Mouse (Mus musculus) forebrain, embryonic 16.5 days (tissue): ENCODE measurements around the gene Phactr4. TPM values are rescaled to one million over a fixed set of nuclear protein-coding genes. Genes with fewer than 3 reads are reported as not detected.

Experiments
- ATAC-seq: fragments of 200-750 bp; cut with Nextera tagmentation; 2 replicates; pipeline ENCODE4 v1.8.0; 2017; ENCODE audit warnings: mild to moderate bottlenecking, moderate library complexity
- H3K27ac ChIP-seq: fragments of 300-500 bp; sonication (generic); 2 replicates; pipeline ENCODE4 v1.5.1; 2014; ENCODE audit warnings: low read length, control low read depth
- H3K27me3 ChIP-seq: fragments of 300-500 bp; sonication (generic); replicated peaks from 2 replicates; pipeline ENCODE4 v1.6.1; 2014; ENCODE audit warnings: low read length; ENCODE audit not compliant: control insufficient read depth, insufficient read depth
- H3K36me3 ChIP-seq: fragments of 300-500 bp; sonication (generic); 2 replicates; pipeline ENCODE4 v1.6.1; 2014; ENCODE audit not compliant: control insufficient read depth, insufficient read depth
- H3K4me1 ChIP-seq: fragments of 300-500 bp; sonication (generic); replicated peaks from 2 replicates; pipeline ENCODE4 v1.6.1; 2014; ENCODE audit warnings: low read length; ENCODE audit not compliant: control insufficient read depth, insufficient read depth
- H3K4me2 ChIP-seq: fragments of 300-500 bp; sonication (generic); 2 replicates; pipeline ENCODE4 v1.6.1; 2014; ENCODE audit warnings: mild to moderate bottlenecking, low read length, control low read depth
- H3K4me3 ChIP-seq: fragments of 300-500 bp; sonication (generic); replicated peaks from 2 replicates; pipeline ENCODE4 v1.5.1; 2014; ENCODE audit warnings: mild to moderate bottlenecking, low read length, control low read depth
- H3K9ac ChIP-seq: fragments of 300-500 bp; sonication (generic); replicated peaks from 2 replicates; pipeline ENCODE4 v1.6.1; 2014; ENCODE audit warnings: low read depth, low read length, control low read depth
- H3K9me3 ChIP-seq: fragments of 300-500 bp; sonication (generic); 2 replicates; pipeline ENCODE4 v1.6.1; 2016; ENCODE audit warnings: low read length; ENCODE audit not compliant: control insufficient read depth
- WGBS: fragments of 180-500 bp; shearing (Covaris S2); extraction: QIAGEN DNeasy Blood & Tissue Kit; methylation state at CpG from one replicate; pipeline ENCODE4 v1.1.7; 2014; 5-methylcytosine and 5-hydroxymethylcytosine counted together
- polyA plus RNA-seq: library from polyadenylated mRNA; unstranded; fragments of >200 nt; fragmentation: Nextera tagmentation; extraction: Ambion mirVana; gene quantifications from 2 replicates; pipeline ENCODE4 v1.2.1, GENCODE M21; 2015

The Phactr4 gene
- polyA plus RNA-seq, 1 experiment from 2014 or later = 9.7 TPM

DNA sequence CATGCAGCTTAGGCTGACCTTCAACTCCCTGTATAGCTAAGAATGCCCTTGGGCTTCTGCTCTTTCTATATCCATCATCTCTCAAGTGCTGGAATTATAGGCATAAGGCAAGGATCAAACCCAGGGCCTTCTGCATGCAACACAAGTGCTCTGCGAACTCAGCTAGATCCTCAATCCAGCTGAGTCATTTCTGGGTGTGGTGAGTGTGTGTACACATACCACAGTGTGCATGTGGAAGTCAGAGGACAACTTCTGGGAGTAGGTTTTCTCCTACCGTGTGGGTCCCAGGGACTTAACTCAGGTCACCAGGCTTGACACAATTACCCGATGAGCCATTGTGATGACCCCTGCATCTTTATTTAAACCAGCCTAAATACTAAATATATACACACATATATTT is 27.5 kb upstream of the Phactr4 start:
- H3K9ac ChIP-seq = no peak overlapping the region
- no peak for ATAC-seq
- H3K9me3 ChIP-seq = no peaks in the 10 kb centered on the region
- H3K4me1 ChIP-seq = no peaks in the 10 kb centered on the region
- no peak overlapping the region for H3K4me2 ChIP-seq
- H3K36me3 ChIP-seq = no peaks in the 10 kb centered on the region
- 87% methylated on average over 3 of the region's 3 CpGs for WGBS
- no peak overlapping the region for H3K4me3 ChIP-seq
- no peaks in the 10 kb centered on the region for H3K27me3 ChIP-seq
- no peak overlapping the region for H3K27ac ChIP-seq

DNA sequence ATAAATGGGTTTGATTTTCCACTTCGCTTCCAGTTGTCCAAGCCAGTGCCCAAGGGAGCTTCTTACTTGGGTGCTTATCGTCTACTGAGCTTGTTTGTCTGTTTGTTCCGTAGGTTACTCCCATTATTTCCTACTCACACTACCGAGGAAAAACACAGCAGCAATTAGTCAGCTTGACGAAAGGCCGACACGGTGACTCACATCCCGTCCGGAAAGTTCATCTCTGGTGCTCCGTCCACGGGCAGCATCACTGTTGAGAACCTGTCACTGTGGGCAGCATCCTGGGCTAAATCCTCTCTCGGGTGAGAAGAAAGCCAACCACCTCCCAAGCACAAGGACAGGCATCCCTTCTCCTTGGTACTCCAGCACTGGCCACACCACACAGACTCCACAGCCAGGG is 23.8 kb upstream of the Phactr4 start:
- Histone ChIP-seq H3K9me3 (no peaks in the 10 kb centered on the region), H3K27ac (no peak overlapping the region), H3K4me1 (no peaks in the 10 kb centered on the region), H3K4me3 (no peak overlapping the region), H3K9ac (no peak overlapping the region), H3K36me3 (no peaks in the 10 kb centered on the region), H3K27me3 (no peaks in the 10 kb centered on the region), H3K4me2 (no peak overlapping the region)
- no peak for ATAC-seq
- WGBS = 85% methylated on average over 12 of the region's 12 CpGs

- H3K9me3 ChIP-seq = no peaks in the 10 kb centered on the region
- ATAC-seq = no peak
- no peak overlapping the region for H3K4me3 ChIP-seq
- WGBS = 80% methylated on average over 8 of the region's 8 CpGs
- H3K27me3 ChIP-seq = no peaks in the 10 kb centered on the region
- no peak overlapping the region for H3K27ac ChIP-seq
- H3K36me3 ChIP-seq = no peaks in the 10 kb centered on the region
- no peak overlapping the region for H3K4me2 ChIP-seq
- no peak overlapping the region for H3K9ac ChIP-seq
- H3K4me1 ChIP-seq = no peaks in the 10 kb centered on the region
Observed at GRCm38 (mm10) chr4:132444516-132444915, 22.2 kb upstream of the Phactr4 start.

DNA sequence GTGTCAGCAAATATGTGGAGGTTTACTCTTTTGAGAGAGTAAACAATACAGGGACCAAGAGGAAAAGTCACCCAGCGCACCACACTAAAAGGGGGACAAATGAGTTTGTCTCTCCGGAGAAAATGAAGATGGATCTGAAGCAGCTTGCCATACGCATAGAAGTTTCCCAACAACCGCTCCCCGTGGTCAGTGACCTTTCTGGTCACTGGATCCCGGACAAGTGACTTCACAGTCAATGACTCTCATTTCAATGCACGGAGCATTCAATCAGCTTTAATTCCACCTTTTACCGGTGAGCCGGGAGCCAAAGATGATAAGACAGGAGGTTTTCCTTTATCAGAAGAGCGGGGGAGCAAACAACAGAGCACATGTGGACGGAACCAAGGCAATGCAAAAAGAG is 15.6 kb upstream of the Phactr4 start:
- ATAC-seq = no peak
- H3K36me3 ChIP-seq = no peaks in the 10 kb centered on the region
- H3K4me3 ChIP-seq = no peak overlapping the region
- no peaks in the 10 kb centered on the region for H3K9me3 ChIP-seq
- H3K9ac ChIP-seq = no peak overlapping the region
- H3K27ac ChIP-seq = no peak overlapping the region
- H3K27me3 ChIP-seq = no peaks in the 10 kb centered on the region
- H3K4me1 ChIP-seq = no peaks in the 10 kb centered on the region
- 38% methylated on average over 11 of the region's 11 CpGs for WGBS
- no peak overlapping the region for H3K4me2 ChIP-seq

DNA sequence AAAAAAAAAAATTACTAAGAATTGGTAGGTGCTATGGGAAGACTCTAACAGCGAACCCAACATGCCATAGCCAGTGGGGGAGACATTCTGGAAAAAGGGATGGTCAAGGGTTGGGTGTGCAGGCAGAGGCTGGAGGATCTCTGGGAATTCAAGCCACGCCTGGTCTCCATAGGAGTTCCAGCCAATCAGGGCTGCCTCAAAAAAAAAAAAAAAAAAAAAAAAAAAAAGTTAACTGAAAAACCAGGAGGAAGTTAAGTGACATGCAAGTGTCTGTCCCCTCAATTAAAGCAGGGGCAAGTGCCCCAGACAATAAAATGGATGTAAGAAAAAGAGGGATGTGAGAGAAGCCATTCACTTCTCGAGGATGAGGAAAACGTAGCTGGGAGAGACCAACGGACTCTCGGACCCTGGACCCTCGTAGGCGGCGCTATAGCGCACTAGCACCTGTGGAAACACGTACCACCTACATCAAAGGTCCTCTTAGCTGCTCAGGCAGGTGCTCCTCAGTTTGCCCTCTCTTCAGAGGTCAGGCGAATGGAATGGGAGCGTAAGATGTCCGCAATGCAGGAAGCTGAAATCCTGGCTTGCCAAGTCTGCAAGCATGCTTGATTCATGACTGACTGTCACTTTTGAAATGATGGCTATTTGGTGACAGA is 10.6 kb upstream of the Phactr4 start:
- H3K27me3 ChIP-seq = no peaks in the 10 kb centered on the region
- ATAC-seq = no peak
- no peak overlapping the region for H3K4me2 ChIP-seq
- H3K27ac ChIP-seq = no peak overlapping the region
- no peaks in the 10 kb centered on the region for H3K9me3 ChIP-seq
- 18% methylated on average over 14 of the region's 14 CpGs for WGBS
- no peak overlapping the region for H3K9ac ChIP-seq
- H3K36me3 ChIP-seq = no peaks in the 10 kb centered on the region
- no peak overlapping the region for H3K4me3 ChIP-seq
- H3K4me1 ChIP-seq = no peaks in the 10 kb centered on the region

GRCm38 (mm10) chr4:132428022-132428542 is 5.8 kb upstream of the Phactr4 start:
- Histone ChIP-seq H3K27me3 (no peaks in the 10 kb centered on the region), H3K36me3 (no peaks in the 10 kb centered on the region), H3K4me1 (no peaks in the 10 kb centered on the region), H3K4me2 (no peak overlapping the region), H3K9me3 (no peaks in the 10 kb centered on the region), H3K4me3 (no peak overlapping the region), H3K27ac (no peak overlapping the region), H3K9ac (no peak overlapping the region)
- 74% methylated on average over 9 of the region's 9 CpGs for WGBS
- no peak for ATAC-seq

- Histone ChIP-seq H3K36me3 (no peaks in the 10 kb centered on the region), H3K27me3 (no peaks in the 10 kb centered on the region), H3K4me2 (no peak overlapping the region), H3K9me3 (no peaks in the 10 kb centered on the region), H3K4me1 (peaks cover 4% of the 10 kb centered on the region), H3K4me3 (no peak overlapping the region), H3K27ac (no peak overlapping the region), H3K9ac (no peak overlapping the region)
- 79% methylated on average over 4 of the region's 4 CpGs for WGBS
- ATAC-seq = no peak
Observed at GRCm38 (mm10) chr4:132427493-132427892, 5.2 kb upstream of the Phactr4 start.

DNA sequence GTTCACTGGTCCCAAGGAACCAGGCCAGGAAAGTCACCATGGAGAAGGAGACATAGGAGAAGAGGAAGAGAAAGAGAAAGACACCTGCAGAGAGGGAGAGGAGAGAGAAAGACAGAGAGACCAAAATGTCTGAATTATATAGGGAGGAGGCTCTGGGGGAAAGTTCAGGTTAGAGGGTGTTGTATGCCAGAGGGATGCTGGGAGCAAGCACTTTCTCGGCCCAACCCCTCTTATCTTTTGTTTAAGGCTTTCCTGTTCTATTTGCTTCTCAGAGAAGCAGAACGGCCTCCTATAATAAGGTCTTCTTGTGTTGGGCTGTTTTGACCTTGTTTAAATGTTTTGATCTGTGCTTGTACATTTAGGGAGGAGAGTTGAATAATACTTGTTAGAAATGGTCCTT is 3.7 kb upstream of the Phactr4 start:
- Histone ChIP-seq H3K27me3 (no peaks in the 10 kb centered on the region), H3K4me2 (no peak overlapping the region), H3K27ac (no peak overlapping the region), H3K4me3 (no peak overlapping the region), H3K36me3 (no peaks in the 10 kb centered on the region), H3K4me1 (peaks cover 6% of the 10 kb centered on the region), H3K9ac (no peak overlapping the region), H3K9me3 (no peaks in the 10 kb centered on the region)
- ATAC-seq = no peak
- WGBS = 49% methylated on average over 2 of the region's 2 CpGs

- H3K4me3 ChIP-seq = no peak overlapping the region
- no peaks in the 10 kb centered on the region for H3K9me3 ChIP-seq
- whole genome bisulfite sequencing = 92% methylated on average over 5 of the region's 5 CpGs
- H3K4me1 ChIP-seq = peaks cover 11% of the 10 kb centered on the region
- ATAC-seq = no peak
- H3K27me3 ChIP-seq = no peaks in the 10 kb centered on the region
- H3K4me2 ChIP-seq = no peak overlapping the region
- H3K27ac ChIP-seq = no peak overlapping the region
- no peaks in the 10 kb centered on the region for H3K36me3 ChIP-seq
- H3K9ac ChIP-seq = no peak overlapping the region
Observed at GRCm38 (mm10) chr4:132424765-132425164, 2.5 kb upstream of the Phactr4 start.

DNA sequence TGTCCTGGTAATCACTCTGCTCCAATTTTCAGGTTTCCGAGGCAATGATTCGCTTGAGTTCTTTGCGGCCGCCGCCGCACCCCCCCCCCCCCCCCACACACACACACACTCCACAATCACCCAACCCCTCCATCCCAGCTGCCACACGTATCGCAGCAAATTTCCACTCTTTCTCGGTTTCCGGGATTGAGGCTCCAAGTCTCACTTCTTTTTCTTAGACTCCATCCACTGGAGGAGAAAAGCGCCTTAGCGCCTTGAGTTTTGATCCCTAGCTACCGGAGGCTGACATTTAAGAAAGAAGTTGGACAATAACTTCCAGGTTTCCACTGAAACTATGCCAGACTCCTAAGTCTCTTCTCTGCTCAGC is 750 bp downstream of the Phactr4 start:
- Histone ChIP-seq H3K4me3 (peak overlapping the region; percentile 96), H3K27ac (peak overlapping the region; percentile 94), H3K27me3 (no peaks in the 10 kb centered on the region), H3K9ac (peak overlapping the region; percentile 91), H3K4me1 (peaks cover 11% of the 10 kb centered on the region), H3K4me2 (peak overlapping the region; percentile 74), H3K36me3 (no peaks in the 10 kb centered on the region), H3K9me3 (no peaks in the 10 kb centered on the region)
- peak; percentile 41 for ATAC-seq
- WGBS = 0% methylated on average over 11 of the region's 13 CpGs
